Mouse (Mus musculus) CH12.LX (cell line): Measurements from ENCODE around the gene Sipa1l3. TPM values are rescaled to one million over a fixed set of nuclear protein-coding genes. Genes with fewer than 3 reads are reported as not detected.

Source experiments
- DNase-seq: peaks from one replicate; pipeline ENCODE4 v3.0.0-alpha.2; 2013; ENCODE audit errors: extremely low read depth
- H3K27ac ChIP-seq: 2 replicates; pipeline ENCODE4 v1.5.1; 2012; ENCODE audit warnings: low read depth, mild to moderate bottlenecking, control low read depth, moderate library complexity; ENCODE audit not compliant: insufficient read depth
- H3K27me3 ChIP-seq: replicated peaks from 2 replicates; pipeline ENCODE3; 2012; ENCODE audit warnings: inconsistent platforms
- H3K36me3 ChIP-seq, 2 experiments: replicated peaks in 1 of 2; 2 replicates each; pipeline versions ENCODE3 to v1.6.1; 2012; ENCODE audit warnings: inconsistent platforms in 1 of 2, low read length in 1 of 2, mild to moderate bottlenecking in 1 of 2, mixed read lengths in 1 of 2, moderate library complexity in 1 of 2; ENCODE audit not compliant: control insufficient read depth in 1 of 2, insufficient read depth in 1 of 2
- H3K4me1 ChIP-seq, 2 experiments: 2 replicates each; pipeline ENCODE4 v1.6.1; 2012; ENCODE audit warnings: inconsistent platforms in 1 of 2, moderate library complexity in 1 of 2; ENCODE audit not compliant: insufficient read depth in 2 of 2, control insufficient read depth in 1 of 2
- H3K4me2 ChIP-seq: 2 replicates; pipeline ENCODE4 v1.6.1; 2012; ENCODE audit warnings: low read depth, mild to moderate bottlenecking, control low read depth; ENCODE audit not compliant: poor library complexity, insufficient read depth, severe bottlenecking
- H3K4me3 ChIP-seq, 3 experiments: fragments of 150-350 bp in 1 of 3; sonication (generic) in 1 of 3; replicated peaks in 1 of 3; 2 replicates each; pipeline versions ENCODE3 to v1.5.1; 2011 to 2012; ENCODE audit warnings: low read depth in 2 of 3, low read length in 2 of 3, mild to moderate bottlenecking in 2 of 3, moderate library complexity in 2 of 3, control low read depth in 1 of 3, improper control_type of control experiment in 1 of 3, inconsistent platforms in 1 of 3, mixed read lengths in 1 of 3; ENCODE audit not compliant: poor library complexity in 1 of 3
- H3K79me2 ChIP-seq: replicated peaks from 2 replicates; pipeline ENCODE4 v1.6.1; 2012; ENCODE audit warnings: mild to moderate bottlenecking, moderate library complexity; ENCODE audit not compliant: control insufficient read depth, poor library complexity, insufficient read depth, severe bottlenecking; ENCODE audit errors: extremely low read depth
- H3K9ac ChIP-seq: 2 replicates; pipeline ENCODE4 v1.6.1; 2012; ENCODE audit warnings: low read depth, mild to moderate bottlenecking, control low read depth, moderate library complexity; ENCODE audit not compliant: insufficient read depth
- H3K9me3 ChIP-seq: replicated peaks from 2 replicates; pipeline ENCODE3; 2012; ENCODE audit warnings: low read length, inconsistent platforms, mixed read lengths
- CHD2 ChIP-seq: IDR thresholded peaks from 2 replicates; pipeline ENCODE4 v1.6.1; 2011; ENCODE audit warnings: low read length, improper control_type of control experiment
- CTCF ChIP-seq, 2 experiments: IDR thresholded peaks in 1 of 2; conservative IDR thresholded peaks in 1 of 2; 2 replicates each; pipeline ENCODE4 v1.5.1; 2011 to 2012; ENCODE audit warnings: low read depth in 2 of 2, low read length in 2 of 2, improper control_type of control experiment in 1 of 2, inconsistent platforms in 1 of 2, mild to moderate bottlenecking in 1 of 2, moderate library complexity in 1 of 2
- E2F4 ChIP-seq: IDR thresholded peaks from 2 replicates; pipeline ENCODE4 v1.6.1; 2011; ENCODE audit warnings: low read depth, low read length, improper control_type of control experiment; ENCODE audit not compliant: insufficient replicate concordance
- ELF1 ChIP-seq: IDR thresholded peaks from 2 replicates; pipeline ENCODE4 v1.6.1; 2014; ENCODE audit warnings: low read depth, mild to moderate bottlenecking, inconsistent platforms, low read length, improper control_type of control experiment
- ETS1 ChIP-seq: conservative IDR thresholded peaks from 2 replicates; pipeline ENCODE4 v1.6.1; 2012; ENCODE audit warnings: low read depth, mild to moderate bottlenecking, inconsistent platforms, low read length, improper control_type of control experiment, moderate library complexity
- JUND ChIP-seq: conservative IDR thresholded peaks from 2 replicates; pipeline ENCODE4 v1.6.1; 2011; ENCODE audit warnings: low read depth, low read length, improper control_type of control experiment
- KAT2A ChIP-seq: IDR thresholded peaks from 2 replicates; pipeline ENCODE4 v1.6.1; 2012; ENCODE audit warnings: low read length, improper control_type of control experiment, inconsistent platforms; ENCODE audit not compliant: insufficient replicate concordance
- MAFK ChIP-seq: IDR thresholded peaks from 2 replicates; pipeline ENCODE4 v1.6.1; 2011; ENCODE audit warnings: low read length, improper control_type of control experiment; ENCODE audit not compliant: insufficient replicate concordance
- MAX ChIP-seq: IDR thresholded peaks from 2 replicates; pipeline ENCODE4 v1.6.1; 2011; ENCODE audit warnings: low read length, improper control_type of control experiment
- MAZ ChIP-seq: IDR thresholded peaks from 2 replicates; pipeline ENCODE4 v1.6.1; 2012; ENCODE audit warnings: low read depth, mild to moderate bottlenecking, inconsistent platforms, low read length, improper control_type of control experiment, moderate library complexity
- MEF2A ChIP-seq: IDR thresholded peaks from 2 replicates; pipeline ENCODE4 v1.6.1; 2014; ENCODE audit warnings: low read depth, mild to moderate bottlenecking, inconsistent platforms, low read length, improper control_type of control experiment, borderline replicate concordance
- MYC ChIP-seq: IDR thresholded peaks from 2 replicates; pipeline ENCODE4 v1.6.1; 2011; ENCODE audit warnings: low read depth, mild to moderate bottlenecking, improper control_type of control experiment, low read length
- NELFE ChIP-seq: IDR thresholded peaks from 2 replicates; pipeline ENCODE4 v1.6.1; 2011; ENCODE audit warnings: low read depth, low read length, improper control_type of control experiment
- NRF1 ChIP-seq: IDR thresholded peaks from 2 replicates; pipeline ENCODE4 v1.6.1; 2014; ENCODE audit warnings: low read depth, mild to moderate bottlenecking, inconsistent platforms, low read length, improper control_type of control experiment, moderate library complexity
- POLR2AphosphoS2 ChIP-seq: IDR thresholded peaks from 2 replicates; pipeline ENCODE4 v1.6.1; 2011; ENCODE audit warnings: low read depth, low read length, improper control_type of control experiment
- RAD21 ChIP-seq: IDR thresholded peaks from 2 replicates; pipeline ENCODE4 v1.6.1; 2011; ENCODE audit warnings: low read depth, mild to moderate bottlenecking, low read length, improper control_type of control experiment, moderate library complexity
- SMC3 ChIP-seq: IDR thresholded peaks from 2 replicates; pipeline ENCODE4 v1.6.1; 2011; ENCODE audit warnings: low read depth, low read length, improper control_type of control experiment
- TBP ChIP-seq: conservative IDR thresholded peaks from 2 replicates; pipeline ENCODE4 v1.6.1; 2011; ENCODE audit warnings: low read depth, low read length, improper control_type of control experiment
- TCF12 ChIP-seq: IDR thresholded peaks from 2 replicates; pipeline ENCODE4 v1.6.1; 2014; ENCODE audit warnings: low read depth, mild to moderate bottlenecking, inconsistent platforms, low read length, improper control_type of control experiment
- UBTF ChIP-seq: IDR thresholded peaks from 2 replicates; pipeline ENCODE4 v1.6.1; 2012; ENCODE audit warnings: low read depth, mild to moderate bottlenecking, inconsistent platforms, low read length, improper control_type of control experiment, moderate library complexity
- USF1 ChIP-seq: IDR thresholded peaks from 2 replicates; pipeline ENCODE4 v1.6.1; 2014; ENCODE audit warnings: low read depth, mild to moderate bottlenecking, inconsistent platforms, low read length, improper control_type of control experiment
- USF2 ChIP-seq: conservative IDR thresholded peaks from 2 replicates; pipeline ENCODE4 v1.6.1; 2011; ENCODE audit warnings: low read depth, low read length, improper control_type of control experiment
- ZC3H11A ChIP-seq: IDR thresholded peaks from 2 replicates; pipeline ENCODE4 v1.6.1; 2012; ENCODE audit warnings: low read depth, mild to moderate bottlenecking, inconsistent platforms, low read length, improper control_type of control experiment
- dilution Hi-C: fragments of 300-500 bp; cut with MboI; formaldehyde crosslinking; loops from 2 replicates; pipeline ENCODE4 v1.14.3; 2020; ENCODE audit warnings: low sequenced_read_pairs; ENCODE audit not compliant: extremely low pct_unique_long_range_greater_than_20kb, extremely low pct_ligation_motif_present
- in situ Hi-C: fragments of 300-500 bp; cut with MboI; formaldehyde crosslinking; loops from 3 replicates; pipeline ENCODE4 v1.14.3; 2019; ENCODE audit warnings: low sequenced_read_pairs, low pct_ligation_motif_present, low pct_unique_long_range_greater_than_20kb, mixed read lengths
- polyA plus RNA-seq: library from polyadenylated mRNA; unstranded; fragments of >175 nt; gene quantifications from 2 replicates; pipeline ENCODE4 v1.2.1, GENCODE M21; 2012; ENCODE audit warnings: low read depth; ENCODE audit not compliant: insufficient read length
- total RNA-seq, 2 experiments: library from RNA; depleted of rRNA; stranded (reverse); fragments of 300-350 nt in 1 of 2; fragments of >200 nt in 1 of 2; gene quantifications; 2 replicates each; pipeline ENCODE4 v1.2.3; 2012 to 2014

Sipa1l3 gene
- total and polyA plus RNA-seq, 3 experiments, result 1.6 to 8.8 (median 5.9) TPM

GRCm38 (mm10) chr7:29559290-29559689 is 40.8 kb upstream of the Sipa1l3 start:
- Histone ChIP-seq H3K36me3 (no peaks in the 10 kb centered on the region), H3K4me2 (no peak overlapping the region), H3K9ac (no peak overlapping the region), H3K4me1 (peaks cover 0 to 9% of the 10 kb centered on the region in 2 experiments; a peak in 2 of 4 replicates), H3K79me2 (no peaks in the 10 kb centered on the region), H3K27ac (no peak overlapping the region), H3K4me3 (no peak overlapping the region), H3K9me3 (no peaks in the 10 kb centered on the region), H3K27me3 (peaks cover 1% of the 10 kb centered on the region)
- TF ChIP-seq CTCF (conservative IDR thresholded peaks at IDR 0.05 in 1 of 2, IDR thresholded peaks at IDR 0.05 in 1 of 2; ENCODE audit: low read depth in 2 of 2, low read length in 2 of 2) (peak; percentile 40 to 55; a peak in 3 of 4 replicates), MEF2A (no peak), POLR2AphosphoS2 (no peak), NRF1 (no peak)
- in situ Hi-C loops, result no loop called here
- dilution Hi-C loops, result no loop called here
- peak; percentile 33 for DNase-seq

GRCm38 (mm10) chr7:29558744-29559143 is 40.3 kb upstream of the Sipa1l3 start:
- Histone ChIP-seq H3K4me3 (no peak overlapping the region), H3K9ac (no peak overlapping the region), H3K9me3 (no peaks in the 10 kb centered on the region), H3K36me3 (no peaks in the 10 kb centered on the region), H3K4me2 (no peak overlapping the region), H3K27ac (no peak overlapping the region), H3K4me1 (peaks cover 0 to 9% of the 10 kb centered on the region in 2 experiments; a peak in 2 of 4 replicates), H3K27me3 (peaks cover 1% of the 10 kb centered on the region), H3K79me2 (no peaks in the 10 kb centered on the region)
- in situ Hi-C loops (no loop called here), dilution Hi-C loops (no loop called here)
- peak; percentile 6 for DNase-seq
- TF ChIP-seq RAD21 (peak; percentile 42), SMC3 (peak; percentile 4; the same call in 1 of the 2 replicates), ZC3H11A (no peak), CTCF (conservative IDR thresholded peaks at IDR 0.05 in 1 of 2, IDR thresholded peaks at IDR 0.05 in 1 of 2; ENCODE audit: low read depth in 2 of 2, low read length in 2 of 2) (peak in 1 of 2 experiments; percentile 47; a peak in 2 of 4 replicates)

- peaks cover 0 to 9% of the 10 kb centered on the region in 2 experiments; a peak in 2 of 4 replicates for H3K4me1 ChIP-seq
- no peak for DNase-seq
- no peak overlapping the region for H3K27ac ChIP-seq
- no peak overlapping the region for H3K9ac ChIP-seq
- H3K4me2 ChIP-seq, result no peak overlapping the region
- in situ Hi-C loops, result no loop called here
- no peaks in the 10 kb centered on the region for H3K79me2 ChIP-seq
- no peak for TF ChIP-seq RAD21
- no peak for TF ChIP-seq NELFE
- no peak for TF ChIP-seq JUND
- TF ChIP-seq USF1, result no peak
- TF ChIP-seq MAX, result no peak
- TF ChIP-seq ZC3H11A, result no peak
- TF ChIP-seq KAT2A, result no peak
- no peak for TF ChIP-seq MAFK
- no peak for TF ChIP-seq ETS1
- no peak for TF ChIP-seq MAZ
- no peak for TF ChIP-seq USF2
- TF ChIP-seq UBTF, result no peak
- TF ChIP-seq CHD2, result no peak
- no peak for TF ChIP-seq TBP
- TF ChIP-seq ELF1, result no peak
- no peak for TF ChIP-seq TCF12
- no peak for TF ChIP-seq MYC
- no peak for TF ChIP-seq NRF1
- TF ChIP-seq E2F4, result no peak
- TF ChIP-seq, all 38 proteins: peak for 0
- no peaks in the 10 kb centered on the region for H3K36me3 ChIP-seq
- peaks cover 4% of the 10 kb centered on the region for H3K9me3 ChIP-seq
- H3K27me3 ChIP-seq, result no peaks in the 10 kb centered on the region
- H3K4me3 ChIP-seq, result no peak overlapping the region
- dilution Hi-C loops, result no loop called here
Observed at GRCm38 (mm10) chr7:29556283-29556682, 37.8 kb upstream of the Sipa1l3 start.
